8 mouse cellular contexts compared by ENCODE assay signal in the genomic region with DNA sequence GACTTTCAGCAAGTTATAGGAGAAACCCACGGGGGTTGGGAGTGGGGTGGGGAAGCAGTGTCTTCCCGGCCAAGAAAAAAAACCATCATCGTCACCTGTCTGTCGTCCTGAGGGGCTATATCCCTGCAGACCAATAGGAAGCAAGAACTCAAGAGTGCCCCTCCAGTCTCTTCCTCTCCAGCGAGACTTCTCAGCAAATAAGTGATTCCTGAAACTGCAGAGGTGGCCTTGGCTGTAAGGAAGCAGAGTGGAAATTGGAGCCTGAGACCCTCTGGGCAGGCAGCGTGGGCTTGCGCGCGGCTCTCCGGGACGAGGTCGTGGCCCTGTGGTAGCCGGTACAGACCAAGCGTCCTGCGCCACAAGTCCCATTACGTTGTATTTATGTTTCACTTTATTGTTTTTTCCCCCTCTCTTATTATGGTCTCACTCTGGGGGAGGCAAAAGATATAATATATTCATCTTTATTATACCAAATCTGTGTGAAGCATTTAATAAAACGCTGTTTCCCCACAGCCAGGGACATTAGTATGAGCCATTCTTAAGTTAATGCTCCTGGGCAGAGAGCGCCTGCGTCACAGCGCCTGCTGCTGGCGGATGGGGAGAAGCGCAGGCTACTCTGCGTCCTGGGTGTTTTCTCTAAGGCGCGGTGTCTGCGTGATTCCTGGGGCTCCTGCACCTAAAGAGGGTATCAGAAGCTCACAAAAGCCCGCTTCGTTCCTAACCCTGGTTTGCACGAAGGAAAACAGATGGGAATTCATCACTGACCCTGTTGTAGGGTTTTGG. TPM values are rescaled to one million over a fixed set of nuclear protein-coding genes. Genes with fewer than 3 reads are reported as not detected.
DNase-seq lines count a peak whose midpoint lies in the region; ATAC-seq lines count a peak whose summit lies in the region.

No protein-coding gene starts in this region.

- DNase-seq in gastrocnemius, postnatal 10 days = peak; percentile 58
- DNase-seq in gastrocnemius, postnatal 36 days = no peak
- peak; percentile 22 for DNase-seq in 416B (ENCODE audit: low read depth)
- DNase-seq in adrenal gland, postnatal 10 days = peak; percentile 57
- peak; percentile 52 to 70 for DNase-seq in heart, postnatal 14 days
- DNase-seq in c-Kit-positive CD71-positive TER-119-positive erythroid progenitor cells, embryonic 14.5 days (ENCODE audit: low spot score) = no peak
- DNase-seq in left cerebral cortex, postnatal 25 days (ENCODE audit: low spot score in 2 of 2) = no peak

- ATAC-seq in megakaryocyte-erythroid progenitor cell, adult 5-6 weeks (replicated peaks; ENCODE audit: low FRiP score, low TSS enrichment, poor library complexity, severe bottlenecking) = 0 out of 2 replicates have a peak, but pooled peaks have one; percentile 66

- intact Hi-C loops in gastrocnemius, postnatal 36 days (cut with DNase I) = no loop called here
- intact Hi-C loops in heart, postnatal 14 days (cut with DNase I) = loop anchor here (2.0 kb wide), 1 partner anchor 17 kb away; no protein-coding TSS in a partner anchor
- intact Hi-C loops in left cerebral cortex, postnatal 25 days (cut with DNase I) = loop anchor here (2.0 to 10.0 kb wide), 2 partner anchors 409 to 487 kb away; partner anchors contain the start of gene Pax2

RNA-seq across cellular contexts. Expression of gene Lbx1, which starts 8.5 kb away (rescaled TPM):
- total RNA-seq in gastrocnemius, postnatal 10 days (2021) = 10 to 100 TPM; 35.2 to 36.1 TPM
- total RNA-seq in gastrocnemius, postnatal 36 days (2021) = 10 to 100 TPM; 48.9 to 50.8 TPM
- 1 to 10 TPM in 1 of 2 experiments, under 1 TPM in 1; 0.30 to 1.4 TPM for total RNA-seq in adrenal gland, postnatal 10 days (2021)
- total RNA-seq in heart, postnatal 14 days (2021) = not detected
- not detected in 2 replicates for total RNA-seq in megakaryocyte-erythroid progenitor cell, adult 5-6 weeks (2014; fragmentation: Nextera tagmentation)
- total RNA-seq in megakaryocyte-erythroid progenitor cell, adult 5-6 weeks (2017) = not detected in 2 replicates
- total RNA-seq in left cerebral cortex, postnatal 25 days (2021) = not detected

Comparison
In these comparisons a context has a peak if more than half of its experiments do, and no peak if none do; other contexts are left out.
1. DNase-seq: peak in gastrocnemius, postnatal 10 days (single experiment), 416B (single experiment), adrenal gland, postnatal 10 days (single experiment) and heart, postnatal 14 days (2 of 2); none in gastrocnemius, postnatal 36 days (0 of 2), c-Kit-positive CD71-positive TER-119-positive erythroid progenitor cells, embryonic 14.5 days (single experiment) and left cerebral cortex, postnatal 25 days (0 of 2).
2. RNA of gene Lbx1, which starts 8.5 kb away (total RNA-seq): 48.9 to 50.8 TPM in gastrocnemius, postnatal 36 days and 35.2 to 36.1 TPM in gastrocnemius, postnatal 10 days; 0.30 to 1.4 TPM in adrenal gland, postnatal 10 days, not detected in heart, postnatal 14 days, not detected in left cerebral cortex, postnatal 25 days and not detected in megakaryocyte-erythroid progenitor cell, adult 5-6 weeks; every median in the first group is over 10 times any median in the second.